Mouse (Mus musculus) liver, embryonic 14.5 days (tissue): ENCODE measurements at regions not wholly inside any gene's neighbourhood (a gene's known extent, or its start where the extent isn't known, plus 50 kb on each side); places are given as distances from the start of the nearest gene placed in this dataset.

Experiments used
- ATAC-seq: fragments of 200-750 bp; cut with Nextera tagmentation; 2 replicates; pipeline ENCODE4 v1.8.0; 2017; ENCODE audit warnings: moderate number of reproducible peaks, mild to moderate bottlenecking, moderate library complexity; ENCODE audit not compliant: insufficient read depth
- DNase-seq, 3 experiments: peaks; one replicate each; pipeline ENCODE4 v3.0.0-alpha.2; 2012 to 2013; ENCODE audit warnings: low read depth in 3 of 3, low spot score in 3 of 3
- H3K27ac ChIP-seq: fragments of 300-500 bp; sonication (generic); 2 replicates; pipeline ENCODE4 v1.5.1; 2014; ENCODE audit warnings: moderate library complexity, mild to moderate bottlenecking, control low read depth, inconsistent platforms
- H3K27me3 ChIP-seq: fragments of 300-500 bp; sonication (generic); 2 replicates; pipeline ENCODE4 v1.6.1; 2014; ENCODE audit warnings: mild to moderate bottlenecking, low read length, moderate library complexity; ENCODE audit not compliant: control insufficient read depth, insufficient read depth
- H3K36me3 ChIP-seq: fragments of 300-500 bp; sonication (generic); replicated peaks from 2 replicates; pipeline ENCODE4 v1.6.1; 2014; ENCODE audit warnings: low read depth; ENCODE audit not compliant: control insufficient read depth, insufficient read depth
- H3K4me1 ChIP-seq, 2 experiments: fragments of 200-500 bp in 1 of 2; fragments of 300-500 bp in 1 of 2; sonication (generic) in 1 of 2; replicated peaks; 2 replicates each; pipeline ENCODE4 v1.6.1; 2012 to 2014; ENCODE audit warnings: antibody characterized with exemption in 1 of 2, inconsistent platforms in 1 of 2, low read length in 1 of 2; ENCODE audit not compliant: control insufficient read depth in 2 of 2, insufficient read depth in 2 of 2
- H3K4me2 ChIP-seq: fragments of 300-500 bp; sonication (generic); 2 replicates; pipeline ENCODE4 v1.6.1; 2014; ENCODE audit warnings: low read depth, mild to moderate bottlenecking, control low read depth, moderate library complexity
- H3K4me3 ChIP-seq, 2 experiments: fragments of 200-500 bp in 1 of 2; fragments of 300-500 bp in 1 of 2; sonication (generic) in 1 of 2; 2 replicates each; pipeline ENCODE4 v1.5.1; 2012 to 2014; ENCODE audit warnings: low read depth in 2 of 2, low read length in 2 of 2, mild to moderate bottlenecking in 2 of 2, control low read depth in 1 of 2, inconsistent platforms in 1 of 2, moderate library complexity in 1 of 2; ENCODE audit not compliant: insufficient read depth in 1 of 2
- H3K9ac ChIP-seq: fragments of 300-500 bp; sonication (generic); replicated peaks from 2 replicates; pipeline ENCODE4 v1.6.1; 2014; ENCODE audit warnings: mild to moderate bottlenecking, control low read depth, moderate library complexity
- H3K9me3 ChIP-seq: fragments of 300-500 bp; sonication (generic); 2 replicates; pipeline ENCODE4 v1.6.1; 2016; ENCODE audit warnings: low read length, mixed read lengths; ENCODE audit not compliant: control insufficient read depth
- CTCF ChIP-seq: IDR thresholded peaks from 2 replicates; pipeline ENCODE4 v1.5.1; 2016; ENCODE audit warnings: antibody characterized with exemption, low read depth, control low read depth
- EP300 ChIP-seq: IDR thresholded peaks from 2 replicates; pipeline ENCODE4 v1.6.1; 2016; ENCODE audit warnings: antibody characterized with exemption, low read depth
- WGBS: fragments of 180-500 bp; shearing (Covaris S2); extraction: QIAGEN DNeasy Blood & Tissue Kit; methylation state at CpG from one replicate; pipeline ENCODE4 v1.1.7; 2014; ENCODE audit not compliant: insufficient replicate concordance; 5-methylcytosine and 5-hydroxymethylcytosine counted together

DNA sequence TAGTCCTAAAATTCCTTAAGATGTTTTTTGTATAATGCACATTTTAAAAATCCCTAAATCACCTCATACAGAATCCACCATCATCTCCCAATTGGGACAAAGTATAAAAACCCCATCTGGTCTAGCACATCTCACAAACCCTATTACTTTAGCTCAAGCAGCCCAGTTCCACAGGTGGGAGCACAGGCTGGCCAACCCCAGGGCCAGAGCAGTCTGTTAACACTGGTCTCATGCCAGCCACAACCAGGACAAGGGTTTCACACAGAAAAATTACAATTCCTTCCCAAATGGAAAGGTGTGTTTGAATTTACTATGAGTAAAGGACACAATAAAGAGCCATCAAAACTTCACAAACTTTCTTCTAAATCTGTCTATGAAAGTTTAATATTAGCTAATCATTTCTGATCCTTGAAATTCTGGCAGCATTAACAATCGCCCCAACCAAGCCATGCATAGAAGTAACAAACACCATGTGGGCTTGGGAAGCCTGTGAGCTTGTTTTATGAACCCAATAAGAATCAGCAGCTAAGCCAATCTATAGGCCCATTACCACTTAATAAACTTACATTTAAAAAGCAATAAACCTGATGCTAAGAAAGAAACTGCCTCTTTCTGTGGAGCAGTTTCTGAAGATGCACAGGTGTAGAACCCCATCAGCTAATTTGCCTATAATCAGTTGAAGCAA lies 512.9 kb downstream of the Rps29 start:
- no peak overlapping the region for H3K4me2 ChIP-seq
- ATAC-seq: no peak

DNA sequence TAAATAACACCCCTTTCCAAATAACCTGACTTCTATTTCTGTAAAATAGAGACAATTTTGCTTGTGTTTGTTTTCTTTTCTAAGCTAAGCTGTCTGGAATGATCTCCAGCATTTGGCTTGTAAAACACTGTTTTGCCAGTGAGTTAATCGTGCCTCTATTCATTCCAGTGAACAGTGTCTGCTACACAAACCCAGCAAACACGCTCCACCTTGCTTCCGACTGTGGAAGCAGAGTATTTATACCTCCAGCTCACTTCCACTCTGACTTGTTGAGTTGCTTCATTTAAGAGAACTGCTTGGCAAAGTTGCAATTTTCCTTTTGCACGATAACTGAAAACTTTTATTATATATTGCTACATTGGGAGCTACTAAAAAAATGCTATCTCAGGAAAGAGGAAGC lies 515.3 kb downstream of the Rps29 start:
- WGBS: 60% methylated on average over 4 of the region's 4 CpGs
- TF ChIP-seq EP300 (no peak), CTCF (no peak)
- no peak for ATAC-seq

More for the DNA sequence above, 512.9 kb downstream of the Rps29 start:
- no peak for TF ChIP-seq CTCF
- TF ChIP-seq EP300: no peak
- Histone ChIP-seq H3K4me1 (no peaks in the 10 kb centered on the region), H3K9me3 (no peaks in the 10 kb centered on the region), H3K36me3 (no peaks in the 10 kb centered on the region), H3K9ac (no peak overlapping the region), H3K4me3 (no peak overlapping the region), H3K27me3 (no peaks in the 10 kb centered on the region), H3K27ac (no peak overlapping the region)
- no peak for DNase-seq
- WGBS: 54% methylated on average over 1 of the region's 1 CpGs

DNA sequence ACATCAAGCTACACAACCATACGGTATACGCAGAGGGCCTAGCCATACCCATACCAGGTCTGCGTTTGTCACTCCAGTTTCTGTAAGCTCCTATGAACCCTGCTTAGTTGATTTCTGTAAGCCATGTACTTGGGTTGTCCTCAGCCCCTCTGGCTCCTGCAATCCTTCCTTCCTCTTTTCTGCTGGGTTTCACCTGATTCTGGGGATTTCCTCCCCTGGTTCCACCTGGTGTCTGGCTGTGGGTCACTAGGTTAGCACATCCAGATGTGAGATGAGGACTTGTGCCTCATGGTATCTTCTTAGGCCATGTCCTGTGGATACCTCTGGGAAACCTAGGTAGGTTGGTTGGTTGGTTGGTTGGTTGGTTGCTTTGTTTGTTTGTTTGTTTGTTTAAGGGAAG lies 526.5 kb downstream of the Rps29 start:
- WGBS: 78% methylated on average over 3 of the region's 3 CpGs
- no peak for ATAC-seq
- no peak for TF ChIP-seq EP300
- TF ChIP-seq CTCF: no peak

More for the DNA sequence above, 515.3 kb downstream of the Rps29 start:
- H3K9ac ChIP-seq: no peak overlapping the region
- no peaks in the 10 kb centered on the region for H3K4me1 ChIP-seq
- no peak overlapping the region for H3K4me3 ChIP-seq
- no peak for DNase-seq
- H3K36me3 ChIP-seq: no peaks in the 10 kb centered on the region
- H3K9me3 ChIP-seq: no peaks in the 10 kb centered on the region
- H3K27me3 ChIP-seq: no peaks in the 10 kb centered on the region
- no peak overlapping the region for H3K4me2 ChIP-seq
- H3K27ac ChIP-seq: no peak overlapping the region

DNA sequence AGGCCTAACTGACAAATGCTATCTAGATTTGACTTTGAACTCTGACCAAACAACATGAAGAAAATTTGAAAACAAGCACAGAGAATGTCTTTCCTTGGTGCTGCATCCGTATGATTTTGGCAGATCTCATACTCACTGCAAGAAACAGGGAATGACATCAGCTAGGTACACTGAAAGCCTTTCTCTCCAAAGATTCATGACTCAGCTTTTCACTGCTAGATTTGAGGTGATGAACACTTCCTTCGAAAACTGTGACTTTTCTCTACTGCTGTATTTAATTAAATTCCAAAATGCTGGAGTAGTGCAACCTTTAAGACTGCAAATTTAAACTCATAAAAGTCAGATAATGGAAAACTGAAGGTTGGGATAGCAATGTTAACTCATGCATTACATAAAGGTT lies 540.6 kb downstream of the Rps29 start:
- Histone ChIP-seq H3K36me3 (no peaks in the 10 kb centered on the region), H3K4me3 (no peak overlapping the region), H3K9ac (no peak overlapping the region), H3K4me2 (no peak overlapping the region), H3K4me1 (no peaks in the 10 kb centered on the region), H3K9me3 (no peaks in the 10 kb centered on the region), H3K27ac (no peak overlapping the region), H3K27me3 (no peaks in the 10 kb centered on the region)
- no peak for ATAC-seq
- no peak for DNase-seq
- WGBS: 52% methylated on average over 2 of the region's 2 CpGs
- TF ChIP-seq CTCF (no peak), EP300 (no peak)

More for the DNA sequence above, 526.5 kb downstream of the Rps29 start:
- Histone ChIP-seq H3K4me1 (no peaks in the 10 kb centered on the region), H3K27ac (no peak overlapping the region), H3K9ac (no peak overlapping the region), H3K27me3 (no peaks in the 10 kb centered on the region), H3K36me3 (no peaks in the 10 kb centered on the region), H3K4me2 (no peak overlapping the region), H3K4me3 (no peak overlapping the region), H3K9me3 (no peaks in the 10 kb centered on the region)
- no peak for DNase-seq

DNA sequence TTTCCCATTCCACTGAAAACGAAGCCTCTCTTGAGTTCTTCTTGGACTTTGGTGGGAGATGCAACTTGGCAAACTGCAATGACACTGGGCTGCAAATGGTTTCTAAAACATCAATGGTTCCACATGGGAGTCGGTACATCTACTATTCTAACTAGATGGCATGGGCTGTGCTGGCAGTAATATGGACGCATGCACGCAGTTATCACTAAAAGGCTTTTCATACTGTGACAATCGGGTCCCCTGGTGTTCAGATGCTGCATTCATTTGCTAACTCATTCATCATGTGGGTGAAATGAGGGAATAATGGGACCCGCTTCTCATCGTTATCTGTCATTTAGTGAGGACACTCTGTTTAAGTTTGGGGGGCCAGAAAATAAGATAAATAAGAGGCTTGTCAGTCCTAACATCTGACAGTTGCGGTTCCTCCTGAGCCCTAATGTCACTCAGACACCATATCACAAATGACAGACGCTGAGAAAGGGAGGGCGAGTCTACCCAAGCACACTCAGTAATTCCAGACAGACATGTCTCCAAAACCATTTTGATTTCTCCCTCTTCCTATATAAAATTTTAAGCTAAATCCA lies 553.5 kb downstream of the Rps29 start:
- Histone ChIP-seq H3K9me3 (no peaks in the 10 kb centered on the region), H3K4me1 (no peaks in the 10 kb centered on the region), H3K4me2 (no peak overlapping the region), H3K27me3 (no peaks in the 10 kb centered on the region), H3K4me3 (no peak overlapping the region), H3K9ac (no peak overlapping the region), H3K27ac (no peak overlapping the region), H3K36me3 (no peaks in the 10 kb centered on the region)
- 62% methylated on average over 10 of the region's 10 CpGs for WGBS
- ATAC-seq (no peak), DNase-seq (no peak)
- TF ChIP-seq EP300 (no peak), CTCF (no peak)
